Mouse (Mus musculus) kidney, postnatal 36 days (tissue): Measurements from ENCODE around the gene Gm15023.
"Not testable (repeated sequence)": the region's sequence is repeated elsewhere in the genome, so short reads cannot be mapped to it uniquely, and the experiment has no call there.

Source experiments
- DNase-seq, 2 experiments: peaks; one replicate each; pipeline ENCODE4 v3.0.0; 2021 to 2022; ENCODE audit warnings: mixed read lengths in 2 of 2

The Gm15023 gene

DNA sequence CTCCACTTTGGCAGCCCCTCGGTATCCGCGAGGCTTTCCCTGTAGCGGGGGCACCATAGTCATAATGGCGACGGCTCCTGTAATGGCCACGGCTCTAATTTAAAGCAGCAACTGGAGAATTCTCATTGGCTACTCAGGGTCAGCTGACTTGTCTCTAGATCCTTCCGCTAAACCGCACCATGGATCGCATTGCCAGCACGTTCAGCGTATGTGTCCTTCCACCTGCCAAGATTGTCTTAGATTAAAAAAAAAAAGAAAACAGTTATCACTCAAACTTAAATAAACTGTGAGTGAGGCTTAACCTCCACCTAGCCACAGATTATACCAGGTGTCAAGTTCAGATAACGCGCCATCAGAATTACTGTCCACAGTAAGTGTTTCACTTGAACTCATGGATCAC is at the start of gene Gm15023:
TSS of gene Gm15023 (minus strand) at position 101 of the 400 bp plus-strand sequence.
- DNase-seq, result not testable (repeated sequence)

DNA sequence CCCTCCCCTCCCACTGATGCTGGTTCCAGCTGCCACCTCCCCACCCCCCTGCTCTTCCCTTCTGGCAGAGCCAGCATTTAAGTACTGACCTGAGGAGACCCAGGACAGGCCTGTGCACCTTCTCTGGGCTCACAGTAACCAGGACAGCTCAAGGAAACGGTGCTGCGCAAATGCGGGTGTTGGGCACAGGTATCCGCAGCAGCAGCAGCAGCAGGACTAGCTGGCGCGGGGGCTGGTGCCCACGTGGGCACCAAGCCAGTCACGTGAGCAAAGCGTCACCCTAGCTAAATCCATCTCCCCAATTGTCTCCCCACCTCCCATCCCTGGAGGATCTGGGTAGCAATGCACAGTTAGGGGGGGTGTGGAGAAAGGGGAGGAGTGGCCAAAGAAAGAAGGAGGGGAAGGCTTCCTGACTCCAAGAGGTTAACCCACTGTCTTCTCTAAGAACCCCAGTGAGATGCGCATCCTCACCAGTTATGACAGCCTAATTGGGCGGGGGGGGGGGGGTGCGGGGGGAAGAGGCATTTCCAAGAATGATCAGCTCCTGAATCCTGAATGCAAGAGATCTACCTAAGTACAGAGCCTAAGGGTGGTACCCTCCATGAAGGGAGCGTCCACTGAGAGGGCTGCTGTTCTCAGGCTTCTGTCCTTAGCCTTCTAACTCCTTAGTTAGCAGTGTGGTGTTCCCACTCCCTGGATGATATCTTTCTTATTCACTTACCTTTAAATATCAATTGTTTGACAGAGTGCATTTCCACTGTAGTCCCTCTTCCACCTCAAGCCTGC is 33.2 kb upstream of the Gm15023 start, which contains the start of gene Tceal6:
TSS of gene Tceal6 (minus strand) at position 252 of the 786 bp plus-strand sequence.
- DNase-seq, result no peak

GRCm38 (mm10) chrX:135209773-135210435 is 32.5 kb upstream of the Gm15023 start:
- DNase-seq, result not testable (repeated sequence)

DNA sequence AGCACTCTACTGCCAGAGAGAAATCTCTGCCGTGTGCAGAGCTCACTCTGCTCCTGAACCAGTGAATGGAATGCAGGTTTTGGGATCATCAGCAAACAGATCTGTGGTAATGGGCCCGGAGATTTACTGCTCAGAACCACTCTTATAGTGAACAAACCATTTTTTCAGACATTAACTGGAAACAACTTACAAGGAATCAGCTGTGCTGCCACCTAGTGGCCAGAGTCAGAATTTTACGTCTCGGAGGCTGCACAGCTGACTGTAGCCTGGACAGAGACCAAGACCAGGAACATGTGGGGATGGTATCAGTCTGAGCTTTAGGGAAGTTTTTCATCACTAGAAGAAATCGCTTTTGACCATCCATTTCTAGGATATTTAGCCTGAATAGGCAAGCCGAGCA is 12.5 kb upstream of the Gm15023 start:
- not testable (repeated sequence) for DNase-seq

GRCm38 (mm10) chrX:135188661-135189060 is 11.2 kb upstream of the Gm15023 start:
- not testable (repeated sequence) for DNase-seq
